Mouse (Mus musculus) heart, adult 2 months (tissue): ENCODE data around the gene B3gnt2. TPM values are rescaled to one million over a fixed set of nuclear protein-coding genes. Genes with fewer than 3 reads are reported as not detected.

Source experiments
- DNase-seq, 2 experiments: peaks; one replicate each; pipeline ENCODE4 v3.0.0; 2021
- H3K27ac ChIP-seq: fragments of 200-600 bp; 2 replicates; pipeline ENCODE4 v1.8.1; 2022
- H3K27me3 ChIP-seq: fragments of 200-500 bp; 2 replicates; pipeline ENCODE4 v1.6.1; 2012; ENCODE audit warnings: mild to moderate bottlenecking, low read length, inconsistent platforms, mixed read lengths; ENCODE audit not compliant: control insufficient read depth, insufficient read depth
- H3K36me3 ChIP-seq: fragments of 200-500 bp; 2 replicates; pipeline ENCODE4 v1.6.1; 2012; ENCODE audit warnings: low read length, inconsistent platforms; ENCODE audit not compliant: control insufficient read depth, insufficient read depth
- H3K4me1 ChIP-seq: fragments of 200-500 bp; 2 replicates; pipeline ENCODE4 v1.6.1; 2011; ENCODE audit warnings: low read length; ENCODE audit not compliant: control insufficient read depth, insufficient read depth
- H3K4me3 ChIP-seq: fragments of 200-600 bp; 2 replicates; pipeline ENCODE4 v1.8.1; 2022
- H3K79me2 ChIP-seq: fragments of 200-500 bp; replicated peaks from 2 replicates; pipeline ENCODE4 v1.6.1; 2012; ENCODE audit warnings: mild to moderate bottlenecking, inconsistent platforms, low read length, moderate library complexity, mixed read lengths; ENCODE audit not compliant: control insufficient read depth, insufficient read depth
- H3K9ac ChIP-seq: fragments of 200-500 bp; 2 replicates; pipeline ENCODE4 v1.6.1; 2012; ENCODE audit warnings: low read depth, mild to moderate bottlenecking, control low read depth, inconsistent platforms, low read length, mixed read lengths
- CTCF ChIP-seq: fragments of 200-600 bp; IDR thresholded peaks from 2 replicates; pipeline ENCODE4 v1.8.1; 2022; ENCODE audit warnings: antibody characterized with exemption, mild to moderate bottlenecking, moderate library complexity
- EP300 ChIP-seq: fragments of 200-500 bp; IDR thresholded peaks from 2 replicates; pipeline ENCODE4 v1.6.1; 2011; ENCODE audit warnings: low read depth, low read length, control low read depth; ENCODE audit not compliant: insufficient read depth
- POLR2A ChIP-seq: fragments of 200-500 bp; IDR thresholded peaks from 2 replicates; pipeline ENCODE4 v1.6.1; 2011; ENCODE audit warnings: mild to moderate bottlenecking, low read depth, low read length, control low read depth; ENCODE audit not compliant: insufficient read depth
- WGBS: fragments of 180-500 bp; shearing (Covaris S2); methylation state at CpG from one replicate; pipeline ENCODE4 v1.1.7; 2018; 5-methylcytosine and 5-hydroxymethylcytosine counted together
- intact Hi-C: fragments of 180-260 bp; cut with DNase I; formaldehyde crosslinking; loops from one replicate; pipeline ENCODE4 v1.15.1; 2025
- polyA plus RNA-seq: library from polyadenylated mRNA; depleted of rRNA; stranded (reverse); fragments of >200 nt; gene quantifications from 2 replicates; pipeline ENCODE4 v1.2.3, GENCODE M21; 2012
- total RNA-seq, 2 experiments: library from RNA; stranded (reverse); gene quantifications; 2 replicates each; pipeline ENCODE4 v1.2.3; 2021

The B3gnt2 gene
- total and polyA plus RNA-seq, 3 experiments, result 3.5 to 6.2 (median 5.7) TPM

- Histone ChIP-seq H3K4me3 (no peak overlapping the region), H3K27ac (no peak overlapping the region), H3K27me3 (no peaks in the 10 kb centered on the region), H3K9ac (no peak overlapping the region), H3K4me1 (no peaks in the 10 kb centered on the region), H3K36me3 (no peaks in the 10 kb centered on the region), H3K79me2 (no peaks in the 10 kb centered on the region)
- intact Hi-C loops, result no loop called here
- DNase-seq, result no peak
- no peak for TF ChIP-seq CTCF
- no peak for TF ChIP-seq POLR2A
- no peak for TF ChIP-seq EP300
- WGBS, result 94% methylated on average over 3 of the region's 3 CpGs
Measured at GRCm38 (mm10) chr11:22751592-22751991, 109.2 kb downstream of the B3gnt2 start.

- Histone ChIP-seq H3K4me1 (no peaks in the 10 kb centered on the region), H3K36me3 (no peaks in the 10 kb centered on the region), H3K27ac (no peak overlapping the region), H3K27me3 (no peaks in the 10 kb centered on the region), H3K4me3 (no peak overlapping the region), H3K9ac (no peak overlapping the region), H3K79me2 (no peaks in the 10 kb centered on the region)
- intact Hi-C loops, result no loop called here
- no peak for DNase-seq
- TF ChIP-seq EP300 (no peak), CTCF (no peak), POLR2A (no peak)
- 86% methylated on average over 7 of the region's 7 CpGs for WGBS
Measured at GRCm38 (mm10) chr11:22747406-22747805, 113.4 kb downstream of the B3gnt2 start.

- DNase-seq, result no peak
- intact Hi-C loops, result no loop called here
Measured at GRCm38 (mm10) chr11:22745356-22745755, 115.4 kb downstream of the B3gnt2 start.

GRCm38 (mm10) chr11:22743561-22744269 lies 117.0 kb downstream of the B3gnt2 start:
- intact Hi-C loops, result no loop called here
- no peak overlapping the region for H3K4me3 ChIP-seq
- no peak overlapping the region for H3K27ac ChIP-seq
- H3K4me1 ChIP-seq, result peaks cover 1% of the 10 kb centered on the region
- no peaks in the 10 kb centered on the region for H3K27me3 ChIP-seq
- no peak overlapping the region for H3K9ac ChIP-seq
- no peaks in the 10 kb centered on the region for H3K36me3 ChIP-seq
- H3K79me2 ChIP-seq, result no peaks in the 10 kb centered on the region
- WGBS, result 76% methylated on average over 5 of the region's 5 CpGs
- TF ChIP-seq CTCF, result no peak
- no peak for TF ChIP-seq POLR2A
- no peak for TF ChIP-seq EP300
- no peak for DNase-seq

More at GRCm38 (mm10) chr11:22745356-22745755, 115.4 kb downstream of the B3gnt2 start:
- no peak for TF ChIP-seq EP300
- TF ChIP-seq POLR2A, result no peak
- TF ChIP-seq CTCF, result no peak
- Histone ChIP-seq H3K4me3 (no peak overlapping the region), H3K27me3 (no peaks in the 10 kb centered on the region), H3K9ac (no peak overlapping the region), H3K27ac (no peak overlapping the region), H3K79me2 (no peaks in the 10 kb centered on the region), H3K4me1 (peaks cover 1% of the 10 kb centered on the region), H3K36me3 (no peaks in the 10 kb centered on the region)

- no peaks in the 10 kb centered on the region for H3K27me3 ChIP-seq
- 82% methylated on average over 7 of the region's 7 CpGs for WGBS
- DNase-seq, result no peak
- H3K4me1 ChIP-seq, result peaks cover 1% of the 10 kb centered on the region
- no peak overlapping the region for H3K27ac ChIP-seq
- no peak overlapping the region for H3K4me3 ChIP-seq
- H3K79me2 ChIP-seq, result no peaks in the 10 kb centered on the region
- no peaks in the 10 kb centered on the region for H3K36me3 ChIP-seq
- H3K9ac ChIP-seq, result no peak overlapping the region
- TF ChIP-seq EP300 (no peak), POLR2A (no peak), CTCF (no peak)
- intact Hi-C loops, result no loop called here
Measured at GRCm38 (mm10) chr11:22741998-22742626, 118.6 kb downstream of the B3gnt2 start.

GRCm38 (mm10) chr11:22741436-22741835 lies 119.3 kb downstream of the B3gnt2 start:
- H3K4me3 ChIP-seq, result no peak overlapping the region
- WGBS, result 50% methylated on average over 3 of the region's 3 CpGs

More at GRCm38 (mm10) chr11:22741436-22741835, 119.3 kb downstream of the B3gnt2 start:
- no peak for TF ChIP-seq CTCF
- TF ChIP-seq POLR2A, result no peak
- no peak for TF ChIP-seq EP300
- peaks cover 1% of the 10 kb centered on the region for H3K4me1 ChIP-seq
- intact Hi-C loops, result no loop called here
- no peak for DNase-seq
- no peaks in the 10 kb centered on the region for H3K27me3 ChIP-seq
- H3K27ac ChIP-seq, result no peak overlapping the region
- H3K9ac ChIP-seq, result no peak overlapping the region
- no peaks in the 10 kb centered on the region for H3K36me3 ChIP-seq
- H3K79me2 ChIP-seq, result no peaks in the 10 kb centered on the region
